In genomic region chr4:138455956-138456341, GRCm38 (mm10) we compare ENCODE assay signal across 8 mouse cellular contexts. TPM values are rescaled to one million over a fixed set of nuclear protein-coding genes. Genes with fewer than 3 reads are reported as not detected.
DNase-seq lines count a peak whose midpoint lies in the region; ATAC-seq and TF ChIP-seq lines count a peak whose summit lies in the region.

No protein-coding gene starts in this region.

- no peaks in the 10 kb centered on the region for H3K9me3 ChIP-seq in heart, embryonic 14.5 days (ENCODE audit: control insufficient read depth, low read length)

- peaks cover 85% of the 10 kb centered on the region for H3K27me3 ChIP-seq in heart, embryonic 14.5 days (ENCODE audit: control insufficient read depth, insufficient read depth, low read length)

- H3K4me2 ChIP-seq in heart, embryonic 14.5 days (ENCODE audit: low read length), result peak overlapping the region; percentile 98

- no peak for DNase-seq in layer of hippocampus, adult 2 months (ENCODE audit: low spot score in 2 of 2)
- DNase-seq in layer of hippocampus, adult 18-20 months (ENCODE audit: low spot score in 2 of 2), result no peak
- peak; percentile 46 for DNase-seq in brain, embryonic 14.5 days (ENCODE audit: low read depth)
- DNase-seq in kidney, postnatal 14 days, result peak; percentile 47
- no peak for DNase-seq in left cerebral cortex, adult 9 months (ENCODE audit: low spot score in 2 of 2)
- DNase-seq in layer of hippocampus, postnatal 14 days (ENCODE audit: low spot score in 2 of 2), result no peak

- no peak for TF ChIP-seq POLR2A in brain, embryonic 14.5 days (IDR thresholded peaks at IDR 0.05; ENCODE audit: borderline replicate concordance, extremely low read depth, insufficient read depth, insufficient read length, poor library complexity, severe bottlenecking)

- no peak for TF ChIP-seq CTCF in layer of hippocampus, adult 2 months (conservative IDR thresholded peaks at IDR 0.05)
- TF ChIP-seq CTCF in brain, embryonic 14.5 days (IDR thresholded peaks at IDR 0.05; ENCODE audit: borderline replicate concordance, extremely low read depth, insufficient read depth, insufficient read length), result no peak

- H3K4me3 ChIP-seq in layer of hippocampus, adult 2 months, result peak overlapping the region; percentile 96
- peak overlapping the region; percentile 53 to 79 for H3K4me3 ChIP-seq in heart, embryonic 14.5 days (ENCODE audit: control insufficient read depth in 1 of 2, insufficient read depth in 1 of 2, low read depth in 1 of 2, low read length in 2 of 2)

- under 1% methylated on average over 17 of the region's 17 CpGs for WGBS in heart, embryonic 14.5 days

- H3K4me1 ChIP-seq in heart, embryonic 14.5 days (ENCODE audit: control insufficient read depth in 2 of 2, insufficient read depth in 2 of 2, low read length in 2 of 2), result peaks cover 0 to 12% of the 10 kb centered on the region in 2 experiments; a peak in 2 of 4 replicates

- H3K27ac ChIP-seq in layer of hippocampus, adult 2 months, result peak overlapping the region; percentile 99
- H3K27ac ChIP-seq in heart, embryonic 14.5 days (replicated peaks in 1 of 2; ENCODE audit: control insufficient read depth in 1 of 2, insufficient read depth in 1 of 2, low read depth in 2 of 2, low read length in 2 of 2), result no peak overlapping the region

- ATAC-seq in heart, embryonic 14.5 days (ENCODE audit: insufficient number of reproducible peaks, insufficient read depth, low FRiP score, low read depth), result no peak
- 0 out of 2 replicates have a peak, but pooled peaks have one; percentile 35 for ATAC-seq in megakaryocyte-erythroid progenitor cell, adult 5-6 weeks (replicated peaks; ENCODE audit: low FRiP score, low TSS enrichment, poor library complexity, severe bottlenecking)

- H3K36me3 ChIP-seq in heart, embryonic 14.5 days (ENCODE audit: control insufficient read depth, insufficient read depth, low read length), result no peaks in the 10 kb centered on the region

- H3K9ac ChIP-seq in heart, embryonic 14.5 days (ENCODE audit: low read length), result peak overlapping the region; percentile 75

RNA-seq across cellular contexts. Expression of gene Camk2n1, which starts 1.8 kb away (rescaled TPM):
- total RNA-seq in layer of hippocampus, adult 2 months (2021), result 100 to 1,000 TPM; 378 to 385 TPM
- total RNA-seq in layer of hippocampus, adult 18-20 months (2021), result 100 to 1,000 TPM; 405 to 413 TPM
- polyA plus RNA-seq in brain, embryonic 14.5 days (2012; rRNA removed), result 28.3 and 37.4 TPM in 2 replicates
- polyA plus RNA-seq in heart, embryonic 14.5 days (2014; fragmentation: Nextera tagmentation; extraction: Ambion mirVana), result 1.1 and 1.4 TPM in 2 replicates
- total RNA-seq in megakaryocyte-erythroid progenitor cell, adult 5-6 weeks (2014; fragmentation: Nextera tagmentation), result not detected in 2 replicates
- total RNA-seq in megakaryocyte-erythroid progenitor cell, adult 5-6 weeks (2017), result 0.05 TPM in 1 of 2 replicates, not detected in the other
- 100 to 1,000 TPM; 211 to 242 TPM for total RNA-seq in layer of hippocampus, postnatal 14 days (2021)

RNA-seq across cellular contexts. Expression of gene Mul1, which starts 21.5 kb away (rescaled TPM):
- 10 to 100 TPM; 54.4 to 57.9 TPM for total RNA-seq in layer of hippocampus, adult 2 months (2021)
- 10 to 100 TPM; 67.3 to 68.5 TPM for total RNA-seq in layer of hippocampus, adult 18-20 months (2021)
- 14.5 and 19.6 TPM in 2 replicates for polyA plus RNA-seq in brain, embryonic 14.5 days (2012; rRNA removed)
- polyA plus RNA-seq in heart, embryonic 14.5 days (2014; fragmentation: Nextera tagmentation; extraction: Ambion mirVana), result 17.1 and 19.2 TPM in 2 replicates
- 13.2 and 18.1 TPM in 2 replicates for total RNA-seq in megakaryocyte-erythroid progenitor cell, adult 5-6 weeks (2014; fragmentation: Nextera tagmentation)
- 3.2 and 10.2 TPM in 2 replicates for total RNA-seq in megakaryocyte-erythroid progenitor cell, adult 5-6 weeks (2017)
- total RNA-seq in layer of hippocampus, postnatal 14 days (2021), result 10 to 100 TPM; 43.4 to 46.7 TPM

RNA-seq across cellular contexts. Expression of gene Fam43b, which starts 59.6 kb away (rescaled TPM):
- total RNA-seq in layer of hippocampus, adult 2 months (2021), result 10 to 100 TPM; 26.5 to 33.1 TPM
- 10 to 100 TPM; 31.8 to 34.3 TPM for total RNA-seq in layer of hippocampus, adult 18-20 months (2021)
- polyA plus RNA-seq in brain, embryonic 14.5 days (2012; rRNA removed), result 2.9 and 4.3 TPM in 2 replicates
- polyA plus RNA-seq in heart, embryonic 14.5 days (2014; fragmentation: Nextera tagmentation; extraction: Ambion mirVana), result not detected in 2 replicates
- not detected in 2 replicates for total RNA-seq in megakaryocyte-erythroid progenitor cell, adult 5-6 weeks (2014; fragmentation: Nextera tagmentation)
- not detected in 2 replicates for total RNA-seq in megakaryocyte-erythroid progenitor cell, adult 5-6 weeks (2017)
- total RNA-seq in layer of hippocampus, postnatal 14 days (2021), result 10 to 100 TPM; 24.2 to 24.3 TPM

Comparison
In these comparisons a context has a peak if more than half of its experiments do, and no peak if none do; other contexts are left out.
1. DNase-seq: peak in brain, embryonic 14.5 days (single experiment) and kidney, postnatal 14 days (single experiment); none in layer of hippocampus, adult 2 months (0 of 2), layer of hippocampus, adult 18-20 months (0 of 2), left cerebral cortex, adult 9 months (0 of 2) and layer of hippocampus, postnatal 14 days (0 of 2).
2. RNA of gene Camk2n1, which starts 1.8 kb away (total RNA-seq): 405 to 413 TPM in layer of hippocampus, adult 18-20 months, 378 to 385 TPM in layer of hippocampus, adult 2 months and 211 to 242 TPM in layer of hippocampus, postnatal 14 days; 0.05 TPM in megakaryocyte-erythroid progenitor cell, adult 5-6 weeks; every median in the first group is over 100 times any median in the second.
3. RNA of gene Fam43b, which starts 59.6 kb away (total RNA-seq): 31.8 to 34.3 TPM in layer of hippocampus, adult 18-20 months, 26.5 to 33.1 TPM in layer of hippocampus, adult 2 months and 24.2 to 24.3 TPM in layer of hippocampus, postnatal 14 days; not detected in megakaryocyte-erythroid progenitor cell, adult 5-6 weeks; every median in the first group is over 10 times any median in the second.